Mouse (Mus musculus) stomach, postnatal 0 days (tissue): ENCODE measurements at regions not wholly inside any gene's neighbourhood (a gene's known extent, or its start where the extent isn't known, plus 50 kb on each side); places are given as distances from the start of the nearest gene placed in this dataset.

Source experiments
- CTCF ChIP-seq: IDR thresholded peaks from 2 replicates; pipeline ENCODE4 v1.5.1; 2016; ENCODE audit warnings: antibody characterized with exemption, low read depth, mild to moderate bottlenecking, moderate library complexity
- EP300 ChIP-seq: optimal IDR thresholded peaks from 2 replicates; pipeline ENCODE3; 2016; ENCODE audit warnings: antibody characterized with exemption

DNA sequence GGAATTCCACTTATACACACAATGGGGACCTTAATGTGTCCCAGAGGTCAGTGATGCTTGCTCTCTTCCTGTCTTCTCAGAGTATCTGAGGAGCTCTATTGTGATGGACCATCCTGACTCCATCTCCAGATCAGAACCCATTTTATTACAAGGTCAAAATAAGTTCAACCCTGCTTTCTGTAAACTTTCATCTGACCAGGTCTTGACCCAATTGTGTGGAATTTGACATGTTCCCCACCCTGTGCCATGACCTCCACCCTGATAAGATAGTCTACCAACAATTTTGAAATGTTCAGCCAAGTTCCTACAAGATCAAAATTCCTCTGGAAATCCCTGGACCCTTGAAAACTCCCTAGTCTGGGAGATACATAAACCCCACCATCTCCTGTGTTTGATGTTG is 133.7 kb downstream of the Rpap3 start:
- TF ChIP-seq CTCF: no peak
- no peak for TF ChIP-seq EP300
